Mouse (Mus musculus): ENCODE data around the gene Tmem164.

Gene Tmem164

GRCm38 (mm10) chrX:142688509-142688908 is 7.3 kb downstream of the Tmem164 start:
- no peak for DNase-seq (ENCODE audit: low read depth, low spot score)

DNA sequence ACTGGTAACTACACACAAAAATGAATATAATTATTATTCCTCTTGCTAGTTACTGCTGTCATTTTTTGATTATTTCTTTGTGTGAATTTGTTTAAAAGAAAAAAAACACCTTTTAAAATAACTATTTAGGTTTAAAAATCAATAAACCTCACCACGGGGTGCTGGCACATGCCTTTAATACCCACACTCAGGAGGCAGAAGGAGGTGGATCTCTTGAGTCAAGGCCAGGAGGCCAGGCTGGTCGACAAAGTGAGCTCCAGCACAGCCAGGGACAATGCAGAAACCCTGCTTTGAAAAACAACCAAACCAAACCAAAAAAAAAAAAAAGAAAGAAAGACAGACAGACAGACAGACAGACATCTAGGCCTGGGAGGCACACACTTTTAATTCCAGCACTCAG is 12.1 kb downstream of the Tmem164 start:
- DNase-seq (ENCODE audit: low read depth, low spot score): no peak

GRCm38 (mm10) chrX:142694338-142694737 is 13.1 kb downstream of the Tmem164 start:
- no peak for DNase-seq (ENCODE audit: low read depth, low spot score)

GRCm38 (mm10) chrX:142694856-142695255 is 13.7 kb downstream of the Tmem164 start:
- no peak for DNase-seq (ENCODE audit: low read depth, low spot score)

DNA sequence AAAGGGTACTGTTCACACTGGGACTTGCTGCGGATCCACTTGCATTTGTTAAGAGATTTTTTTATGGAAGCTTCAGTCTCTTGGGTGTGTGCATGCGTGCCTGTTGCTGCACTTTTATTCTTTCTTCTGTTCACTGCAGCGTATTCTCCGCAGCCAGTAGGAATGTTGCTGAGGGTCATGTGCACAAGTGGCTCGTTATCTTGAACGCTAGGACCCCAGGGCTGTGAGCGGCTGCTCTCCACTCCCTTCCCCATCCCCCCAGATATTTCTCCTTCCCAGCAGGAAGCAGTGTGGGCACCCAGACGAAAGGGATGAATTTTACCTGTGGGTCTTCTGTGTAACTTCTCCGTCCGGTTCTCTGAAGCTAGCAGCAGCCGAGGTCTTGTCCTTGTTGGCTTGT is 15.6 kb downstream of the Tmem164 start:
- DNase-seq (ENCODE audit: low read depth, low spot score): no peak

- DNase-seq (ENCODE audit: low read depth, low spot score): no peak
These were observed 16.5 kb downstream of the Tmem164 start for GRCm38 (mm10) chrX:142697545-142698204.

- no peak for DNase-seq (ENCODE audit: low read depth, low spot score)
These were observed 17.0 kb downstream of the Tmem164 start for GRCm38 (mm10) chrX:142698212-142698611.

- no peak for DNase-seq (ENCODE audit: low read depth, low spot score)
These were observed 20.9 kb downstream of the Tmem164 start for GRCm38 (mm10) chrX:142702094-142702493.

DNA sequence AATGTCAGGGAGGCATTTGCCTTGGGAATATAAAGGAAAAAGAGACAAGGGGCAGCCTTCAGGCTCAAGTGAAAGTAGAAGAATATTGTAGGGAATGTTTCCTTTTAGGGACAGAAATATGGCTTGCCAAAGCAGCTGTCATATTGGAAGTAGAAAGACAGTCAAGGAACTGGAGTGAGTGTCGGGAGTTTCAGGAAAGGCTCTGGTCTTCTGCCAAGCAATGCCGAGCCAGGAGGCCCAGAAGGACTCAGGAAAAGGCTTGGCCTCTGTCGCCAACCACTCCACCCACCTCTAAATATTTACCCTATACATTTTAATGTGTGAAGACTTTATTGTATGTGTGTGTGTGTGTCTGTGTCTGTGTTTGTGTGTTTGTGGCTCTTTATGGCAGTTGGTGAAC is 21.4 kb downstream of the Tmem164 start:
- no peak for DNase-seq (ENCODE audit: low read depth, low spot score)

GRCm38 (mm10) chrX:142703953-142704352 is 22.7 kb downstream of the Tmem164 start:
- no peak for DNase-seq (ENCODE audit: low read depth, low spot score)

- no peak for DNase-seq (ENCODE audit: low read depth, low spot score)
These were observed 27.1 kb downstream of the Tmem164 start for GRCm38 (mm10) chrX:142708257-142708656.

GRCm38 (mm10) chrX:142716014-142716413 is 34.8 kb downstream of the Tmem164 start:
- no peak for DNase-seq (ENCODE audit: low read depth, low spot score)

DNA sequence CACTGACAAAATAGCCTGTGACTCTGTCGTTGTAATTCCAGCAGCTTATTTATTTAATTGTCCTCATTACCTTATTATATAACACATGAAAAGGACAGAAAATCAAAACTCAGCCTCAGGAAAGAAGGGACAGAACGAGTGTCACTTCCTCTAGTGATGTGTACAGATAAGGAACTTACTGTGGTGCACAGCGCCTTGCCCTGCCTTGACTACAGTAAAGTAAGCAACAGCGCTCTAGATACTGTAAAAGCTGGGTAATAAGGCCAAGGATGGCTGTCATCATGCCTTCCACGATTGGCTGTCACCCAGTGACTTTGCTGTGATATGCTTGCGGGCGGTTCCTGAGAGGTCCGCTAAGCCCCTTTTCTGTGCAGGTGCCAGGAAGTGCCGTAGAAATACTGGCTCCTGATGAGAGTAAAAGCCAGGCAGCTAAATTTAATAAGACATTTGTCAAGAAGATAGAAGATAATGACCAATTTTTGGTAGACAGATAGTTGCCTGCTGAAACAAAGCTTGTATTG is 36.8 kb downstream of the Tmem164 start:
- DNase-seq (ENCODE audit: low read depth, low spot score): no peak

- DNase-seq (ENCODE audit: low read depth, low spot score): no peak
These were observed 37.6 kb downstream of the Tmem164 start for GRCm38 (mm10) chrX:142718759-142719158.

- DNase-seq (ENCODE audit: low read depth, low spot score): no peak
These were observed 40.7 kb downstream of the Tmem164 start for GRCm38 (mm10) chrX:142721897-142722296.

DNA sequence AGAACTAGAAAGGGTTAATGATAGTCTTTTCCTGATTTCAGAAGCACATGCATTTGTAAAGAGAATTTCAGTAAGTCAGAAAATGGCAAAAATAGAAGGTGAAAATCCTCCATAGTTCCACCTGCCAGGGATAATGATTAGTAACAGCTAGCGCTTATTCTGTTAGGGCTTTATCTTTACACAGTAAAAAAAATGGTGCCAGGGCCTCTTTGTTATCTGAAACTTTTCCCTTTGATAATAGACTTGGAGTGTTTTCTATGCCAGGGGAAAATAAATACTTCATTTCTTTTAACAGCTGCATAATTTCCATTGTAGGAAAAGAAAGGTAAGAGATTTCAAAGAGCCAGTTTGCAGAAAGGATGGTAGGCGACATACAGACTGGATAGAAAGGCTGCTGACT is 43.0 kb downstream of the Tmem164 start:
- DNase-seq (ENCODE audit: low read depth, low spot score): no peak

GRCm38 (mm10) chrX:142725571-142725970 is 44.4 kb downstream of the Tmem164 start:
- DNase-seq (ENCODE audit: low read depth, low spot score): no peak

- no peak for DNase-seq (ENCODE audit: low read depth, low spot score)
These were observed 45.1 kb downstream of the Tmem164 start for GRCm38 (mm10) chrX:142726311-142726710.

DNA sequence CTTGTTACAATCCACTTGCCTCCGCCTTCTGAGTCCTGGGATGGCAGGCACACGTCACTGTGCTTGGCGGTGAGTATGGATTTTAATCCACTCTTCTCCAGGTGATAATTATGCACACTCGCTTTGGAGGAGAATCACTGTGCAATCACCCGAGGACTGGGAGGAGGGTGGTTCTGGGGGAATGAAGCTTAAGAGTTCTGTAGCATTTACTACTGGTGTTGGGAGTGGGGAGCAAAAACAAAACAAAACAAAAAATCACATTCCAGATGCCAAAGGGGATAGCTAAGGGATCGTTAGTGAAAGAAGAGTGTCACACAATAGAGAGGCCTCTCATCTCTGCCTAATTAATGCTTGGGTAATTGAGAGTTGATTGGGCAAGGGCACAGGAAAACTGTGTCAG is 46.6 kb downstream of the Tmem164 start:
- DNase-seq (ENCODE audit: low read depth, low spot score): no peak

DNA sequence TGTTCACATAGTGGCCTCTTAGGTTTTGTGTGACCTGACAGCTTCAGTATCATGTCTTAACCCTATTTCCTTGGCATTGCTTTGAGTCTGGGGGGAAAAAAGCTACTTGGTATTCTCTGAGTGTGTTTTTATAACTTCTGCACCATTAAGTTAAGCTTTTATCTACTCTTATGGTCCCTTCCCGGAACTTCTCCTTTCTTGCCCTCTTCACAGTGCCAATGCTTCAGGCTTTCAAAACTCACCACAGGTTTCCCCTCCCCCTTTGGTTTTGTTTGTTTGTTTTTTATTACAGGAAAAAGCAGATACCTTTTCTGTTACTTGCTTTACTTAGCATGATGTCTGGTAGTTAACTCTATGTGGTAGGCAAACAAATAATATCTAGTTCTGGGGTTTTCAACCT is 47.8 kb downstream of the Tmem164 start:
- DNase-seq (ENCODE audit: low read depth, low spot score): no peak

DNA sequence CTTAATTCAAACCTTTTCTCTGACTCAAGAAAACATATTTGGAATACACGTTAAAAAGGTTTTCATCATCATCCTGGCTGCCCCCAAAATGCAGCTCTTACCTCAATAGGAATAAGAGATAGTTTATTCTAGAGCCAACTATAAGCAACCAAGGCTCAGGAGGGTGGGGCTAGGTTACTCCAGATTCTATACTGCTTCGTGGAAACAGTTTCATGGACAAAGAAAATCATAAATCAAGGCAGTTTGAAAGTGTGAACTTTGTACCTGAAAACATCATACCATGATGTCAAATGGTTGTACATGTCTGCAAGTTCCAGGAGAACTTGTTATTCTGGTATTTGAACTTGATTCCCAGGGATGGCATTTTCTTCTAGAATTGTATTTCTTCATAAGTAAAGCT is 48.3 kb downstream of the Tmem164 start:
- no peak for DNase-seq (ENCODE audit: low read depth, low spot score)

DNA sequence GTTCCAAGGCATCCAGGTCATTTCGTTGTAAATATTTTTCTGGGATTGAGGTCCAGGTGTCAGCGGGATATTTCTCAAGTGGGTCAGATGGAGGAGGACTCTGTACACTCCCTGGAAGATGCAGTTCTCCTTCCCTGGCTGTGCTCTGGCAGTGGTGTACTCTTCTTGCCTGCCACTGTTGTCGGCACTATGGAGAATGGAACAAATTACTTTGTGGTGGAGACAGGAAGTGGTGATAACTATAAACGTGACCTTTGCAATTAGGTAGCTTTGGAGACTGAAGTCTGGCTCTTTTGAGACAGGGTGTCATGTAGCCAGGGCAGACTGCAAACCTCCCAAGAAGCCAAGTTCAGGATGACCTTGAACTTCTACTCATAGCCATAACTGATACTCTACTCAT is 55.9 kb downstream of the Tmem164 start:
- no peak for DNase-seq (ENCODE audit: low read depth, low spot score)

DNA sequence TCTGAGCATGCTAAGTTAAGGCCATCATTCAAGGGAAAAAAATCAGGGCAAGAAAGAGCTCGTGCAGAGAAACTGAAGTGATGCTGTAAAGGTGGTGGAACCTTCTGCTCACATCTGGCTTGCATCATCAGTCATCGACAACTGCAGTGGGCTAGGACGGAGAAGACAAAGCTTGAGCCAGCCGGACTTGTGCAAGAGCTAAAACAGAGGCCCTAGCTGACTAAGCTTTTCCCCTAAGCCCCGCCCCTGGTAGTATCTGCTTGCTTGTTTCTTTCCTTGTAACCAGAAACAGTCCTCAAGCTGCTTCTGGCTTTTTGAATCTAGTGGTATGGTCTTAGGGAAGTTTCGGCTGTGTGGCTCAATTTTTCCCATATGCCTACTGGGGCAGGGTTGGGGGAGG is 56.5 kb downstream of the Tmem164 start:
- DNase-seq (ENCODE audit: low read depth, low spot score): no peak

DNA sequence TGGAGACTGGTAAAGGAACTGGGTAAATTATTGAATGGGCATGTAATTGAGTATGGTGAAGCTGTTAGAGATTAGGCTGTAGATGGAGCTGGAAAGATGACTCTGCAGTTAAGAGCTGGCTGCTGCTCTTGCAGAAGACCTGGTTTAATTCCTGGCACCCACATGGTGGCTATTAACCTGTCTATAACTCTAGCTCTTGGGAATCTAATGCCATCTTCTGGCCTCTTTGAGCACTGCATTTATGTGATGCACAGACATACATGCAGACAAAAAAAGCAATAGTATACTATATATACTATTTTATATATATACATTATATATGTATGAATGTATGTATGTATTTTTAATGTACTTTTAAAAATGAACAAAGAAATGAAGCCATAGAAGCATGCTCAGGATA is 66.2 kb downstream of the Tmem164 start:
- no peak for DNase-seq (ENCODE audit: low read depth, low spot score)
